28 mouse cellular contexts compared by ENCODE assay signal in genomic region chr3:147966827-147967226, GRCm38 (mm10).
A peak's percentile ranks its signal among the peaks of the same experiment; 100 is the strongest.
DNase-seq lines count a peak whose midpoint lies in the region; ATAC-seq lines count a peak whose summit lies in the region.
"Had no signal": no experiment of that assay in that cellular context is flagged by ENCODE, and none has a peak within 500 bp of the region (broad histone marks: within the 10 kb centered on the region; RNA-seq: fewer than 3 reads in every experiment).

No protein-coding gene starts in this region.

- 89% methylated on average over 8 of the region's 8 CpGs for WGBS in heart, embryonic 14.5 days
- WGBS in limb, embryonic 12.5 days: 76% methylated on average over 8 of the region's 8 CpGs
- 86% methylated on average over 8 of the region's 8 CpGs for WGBS in limb, embryonic 10.5 days
- 67% methylated on average over 8 of the region's 8 CpGs for WGBS in limb, embryonic 13.5 days
- 66% methylated on average over 8 of the region's 8 CpGs for WGBS in midbrain, embryonic 16.5 days

- H3K27me3 ChIP-seq in heart, embryonic 14.5 days (ENCODE audit: control insufficient read depth, insufficient read depth, low read length): no peaks in the 10 kb centered on the region
- H3K27me3 ChIP-seq in limb, embryonic 12.5 days: 0 out of 2 replicates have a peak, but pooled peaks cover 2% of the 10 kb centered on the region
- H3K27me3 ChIP-seq in limb, embryonic 10.5 days (ENCODE audit: low read depth, poor library complexity, severe bottlenecking): no peaks in the 10 kb centered on the region
- no peaks in the 10 kb centered on the region for H3K27me3 ChIP-seq in limb, embryonic 13.5 days
- no peaks in the 10 kb centered on the region for H3K27me3 ChIP-seq in midbrain, embryonic 16.5 days (ENCODE audit: control insufficient read depth, insufficient read depth, low read depth, low read length)
- H3K27me3 ChIP-seq: CH12.LX; embryonic facial prominence, embryonic 13.5 days; forebrain, embryonic 12.5 days; liver, embryonic 15.5 days; lung, embryonic 15.5 days; neural tube, embryonic 13.5 days had no signal

- no peak for ATAC-seq in heart, embryonic 14.5 days (ENCODE audit: insufficient number of reproducible peaks, insufficient read depth, low FRiP score, low read depth)
- no peak for ATAC-seq in limb, embryonic 12.5 days (ENCODE audit: insufficient number of reproducible peaks, insufficient read depth, low FRiP score, low TSS enrichment, low read depth)
- ATAC-seq in limb, embryonic 13.5 days (ENCODE audit: low FRiP score, low read depth): no peak
- ATAC-seq in midbrain, embryonic 16.5 days: no peak
- ATAC-seq: Patski had no signal

- no peak for DNase-seq in heart, postnatal 36 days
- no peak for DNase-seq in limb, embryonic 10.5 days (ENCODE audit: low spot score)
- no peak for DNase-seq in kidney, adult 8-10 months
- DNase-seq: adrenal gland, postnatal 36 days; cerebellum, adult 11-12 months; kidney, adult 9 months; kidney, postnatal 14 days; layer of hippocampus, postnatal 36 days; liver; lung, postnatal 4 days; right cerebral cortex, adult 18-20 months; right cerebral cortex, postnatal 4 days; thymus, postnatal 14 days had no signal

- peaks cover 3 to 10% of the 10 kb centered on the region in 2 experiments; a peak in 2 of 4 replicates for H3K4me1 ChIP-seq in heart, embryonic 14.5 days (ENCODE audit: control insufficient read depth in 2 of 2, insufficient read depth in 2 of 2, low read length in 2 of 2)
- peaks cover 17% of the 10 kb centered on the region for H3K4me1 ChIP-seq in limb, embryonic 12.5 days (replicated peaks)
- peaks cover 36% of the 10 kb centered on the region for H3K4me1 ChIP-seq in limb, embryonic 10.5 days
- peaks cover 29% of the 10 kb centered on the region for H3K4me1 ChIP-seq in limb, embryonic 13.5 days
- peaks cover 23% of the 10 kb centered on the region for H3K4me1 ChIP-seq in midbrain, embryonic 16.5 days (ENCODE audit: control insufficient read depth, insufficient read depth, low read length)
- H3K4me1 ChIP-seq: liver, embryonic 15.5 days; lung, embryonic 15.5 days had no signal

- H3K4me2 ChIP-seq in heart, embryonic 14.5 days (ENCODE audit: low read length): peak overlapping the region; percentile 32
- H3K4me2 ChIP-seq in limb, embryonic 12.5 days: peak overlapping the region; percentile 21; the same call in 1 of the 2 replicates
- H3K4me2 ChIP-seq in limb, embryonic 13.5 days (replicated peaks): peak overlapping the region; percentile 30; the same call in 1 of the 2 replicates
- peak overlapping the region; percentile 6; the same call in 1 of the 2 replicates for H3K4me2 ChIP-seq in midbrain, embryonic 16.5 days (ENCODE audit: low read length)
- H3K4me2 ChIP-seq: embryonic facial prominence, embryonic 13.5 days; forebrain, embryonic 12.5 days; liver, embryonic 15.5 days; lung, embryonic 15.5 days; neural tube, embryonic 13.5 days had no signal

- intact Hi-C loops in heart, postnatal 36 days (cut with DNase I): no loop called here

- no peak overlapping the region for H3K27ac ChIP-seq in heart, embryonic 14.5 days (replicated peaks in 1 of 2; ENCODE audit: control insufficient read depth in 1 of 2, insufficient read depth in 1 of 2, low read depth in 2 of 2, low read length in 2 of 2)
- H3K27ac ChIP-seq in limb, embryonic 12.5 days: no peak overlapping the region
- no peak overlapping the region for H3K27ac ChIP-seq in limb, embryonic 10.5 days
- no peak overlapping the region; the same call in 1 of the 2 replicates for H3K27ac ChIP-seq in limb, embryonic 13.5 days
- peak overlapping the region; percentile 53; the same call in 1 of the 2 replicates for H3K27ac ChIP-seq in midbrain, embryonic 16.5 days (ENCODE audit: low read length)
- H3K27ac ChIP-seq: embryonic facial prominence, embryonic 13.5 days; forebrain, embryonic 12.5 days; heart, embryonic 10.5 days; liver, embryonic 15.5 days; lung, embryonic 15.5 days had no signal

- H3K4me3 ChIP-seq in heart, embryonic 14.5 days (ENCODE audit: control insufficient read depth in 1 of 2, insufficient read depth in 1 of 2, low read depth in 1 of 2, low read length in 2 of 2): no peak overlapping the region
- H3K4me3 ChIP-seq in limb, embryonic 12.5 days (replicated peaks): no peak overlapping the region
- no peak overlapping the region for H3K4me3 ChIP-seq in limb, embryonic 10.5 days
- no peak overlapping the region for H3K4me3 ChIP-seq in limb, embryonic 13.5 days
- H3K4me3 ChIP-seq in midbrain, embryonic 16.5 days (ENCODE audit: low read depth, low read length): no peak overlapping the region
- H3K4me3 ChIP-seq: embryonic facial prominence, embryonic 13.5 days; erythroblast, embryonic 14.5 days; forebrain, embryonic 12.5 days; heart, embryonic 10.5 days; liver, embryonic 15.5 days; lung, embryonic 15.5 days; myocyte; neural tube, embryonic 13.5 days had no signal

- no peaks in the 10 kb centered on the region for H3K36me3 ChIP-seq in heart, embryonic 14.5 days (ENCODE audit: control insufficient read depth, insufficient read depth, low read length)
- H3K36me3 ChIP-seq in limb, embryonic 12.5 days: no peaks in the 10 kb centered on the region
- no peaks in the 10 kb centered on the region for H3K36me3 ChIP-seq in limb, embryonic 10.5 days
- H3K36me3 ChIP-seq in limb, embryonic 13.5 days: no peaks in the 10 kb centered on the region
- no peaks in the 10 kb centered on the region for H3K36me3 ChIP-seq in midbrain, embryonic 16.5 days (ENCODE audit: control insufficient read depth, insufficient read depth, low read length)
- H3K36me3 ChIP-seq: embryonic facial prominence, embryonic 13.5 days; forebrain, embryonic 12.5 days; G1E; heart, embryonic 10.5 days; liver, embryonic 15.5 days; lung, embryonic 15.5 days; neural tube, embryonic 13.5 days had no signal

- H3K9ac ChIP-seq in heart, embryonic 14.5 days (ENCODE audit: low read length): no peak overlapping the region
- no peak overlapping the region for H3K9ac ChIP-seq in limb, embryonic 12.5 days (replicated peaks)
- H3K9ac ChIP-seq in limb, embryonic 13.5 days: no peak overlapping the region
- no peak overlapping the region for H3K9ac ChIP-seq in midbrain, embryonic 16.5 days (ENCODE audit: low read depth, low read length)
- H3K9ac ChIP-seq: embryonic facial prominence, embryonic 13.5 days; forebrain, embryonic 12.5 days; liver, embryonic 15.5 days; lung, embryonic 15.5 days; neural tube, embryonic 13.5 days had no signal

- H3K9me3 ChIP-seq in heart, embryonic 14.5 days (ENCODE audit: control insufficient read depth, low read length): no peaks in the 10 kb centered on the region
- no peaks in the 10 kb centered on the region for H3K9me3 ChIP-seq in limb, embryonic 12.5 days
- H3K9me3 ChIP-seq in limb, embryonic 10.5 days (replicated peaks): no peaks in the 10 kb centered on the region
- H3K9me3 ChIP-seq in limb, embryonic 13.5 days: no peaks in the 10 kb centered on the region
- no peaks in the 10 kb centered on the region for H3K9me3 ChIP-seq in midbrain, embryonic 16.5 days (replicated peaks; ENCODE audit: control insufficient read depth, low read length, poor library complexity, severe bottlenecking)
- H3K9me3 ChIP-seq: embryonic facial prominence, embryonic 13.5 days; forebrain, embryonic 12.5 days; heart, embryonic 10.5 days; liver, embryonic 15.5 days; lung, embryonic 15.5 days; neural tube, embryonic 13.5 days had no signal
